Mouse (Mus musculus): Measurements from ENCODE around the gene Gid4. TPM values are rescaled to one million over a fixed set of nuclear protein-coding genes. Genes with fewer than 3 reads are reported as not detected.
A peak's percentile ranks its signal among the peaks of the same experiment; 100 is the strongest.
"Not testable (repeated sequence)": the region's sequence is repeated elsewhere in the genome, so short reads cannot be mapped to it uniquely, and the experiment has no call there.

Gid4 gene
- polyA plus RNA-seq, 1 experiment from 2014 or later = 27.3 TPM

DNA sequence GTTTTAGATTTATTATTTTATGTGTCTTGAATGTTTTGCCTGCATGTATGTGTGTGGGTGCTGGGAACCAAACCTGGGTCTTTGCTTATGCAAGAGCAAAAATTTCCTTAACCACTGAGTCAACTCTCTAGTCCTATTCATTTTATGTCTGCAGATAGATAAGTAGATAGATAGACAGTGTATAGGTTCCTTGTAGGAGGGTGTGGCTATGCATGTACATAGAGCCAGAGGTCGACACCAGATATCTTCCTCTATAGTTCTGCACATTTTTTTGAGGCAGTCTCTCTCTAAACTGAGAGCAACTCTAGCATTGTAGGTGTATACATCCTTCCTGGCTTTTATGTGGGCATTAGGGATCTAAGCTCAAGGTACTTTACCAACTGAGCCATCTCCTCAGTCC is 18.2 kb downstream of the Gid4 start:
- no peak overlapping the region for H3K9ac ChIP-seq (replicated peaks; ENCODE audit: low read length)
- no peak overlapping the region for H3K27ac ChIP-seq (replicated peaks; ENCODE audit: low read depth, low read length)
- H3K4me1 ChIP-seq (ENCODE audit: control insufficient read depth, insufficient read depth, low read length) = no peaks in the 10 kb centered on the region
- no peak overlapping the region for H3K4me2 ChIP-seq (ENCODE audit: low read depth, low read length)
- H3K27me3 ChIP-seq (ENCODE audit: control insufficient read depth, insufficient read depth, low read length) = no peaks in the 10 kb centered on the region
- H3K9me3 ChIP-seq (replicated peaks; ENCODE audit: control insufficient read depth, low read length) = no peaks in the 10 kb centered on the region
- WGBS = 100% methylated on average over 1 of the region's 1 CpGs
- no peaks in the 10 kb centered on the region; the same call in 1 of the 2 replicates for H3K36me3 ChIP-seq (replicated peaks; ENCODE audit: control insufficient read depth, insufficient read depth, low read depth, low read length)
- DNase-seq (ENCODE audit: low spot score) (no peak), ATAC-seq (replicated peaks; ENCODE audit: insufficient number of reproducible peaks, low FRiP score, low TSS enrichment, low read depth) (no peak)
- no peak overlapping the region for H3K4me3 ChIP-seq (ENCODE audit: low read depth, low read length)

DNA sequence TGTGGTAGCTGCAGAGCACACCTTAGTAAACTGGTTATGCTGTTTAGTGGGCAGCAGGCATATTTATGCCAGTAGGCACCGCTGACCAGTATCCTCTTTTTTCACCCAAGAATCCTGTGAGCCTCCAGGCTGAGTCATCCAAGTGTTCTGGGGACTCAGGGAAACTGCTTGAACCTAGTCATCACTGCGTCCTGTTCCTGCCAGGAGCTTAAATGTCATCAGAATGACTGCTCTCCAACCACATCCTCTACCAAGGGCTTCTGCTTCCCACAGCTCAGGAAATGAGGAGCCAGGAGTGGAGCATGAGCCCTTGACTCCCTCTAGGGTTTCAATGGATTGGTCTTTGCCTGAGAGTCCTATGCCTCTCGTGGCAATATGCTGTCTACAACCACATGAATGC is 19.7 kb downstream of the Gid4 start:
- no peaks in the 10 kb centered on the region for H3K9me3 ChIP-seq (replicated peaks; ENCODE audit: control insufficient read depth, low read length)
- H3K4me1 ChIP-seq (ENCODE audit: control insufficient read depth, insufficient read depth, low read length) = no peaks in the 10 kb centered on the region
- no peak overlapping the region for H3K4me3 ChIP-seq (ENCODE audit: low read depth, low read length)
- no peak overlapping the region for H3K9ac ChIP-seq (replicated peaks; ENCODE audit: low read length)
- WGBS = 87% methylated on average over 3 of the region's 3 CpGs
- H3K27me3 ChIP-seq (ENCODE audit: control insufficient read depth, insufficient read depth, low read length) = no peaks in the 10 kb centered on the region
- no peak overlapping the region for H3K27ac ChIP-seq (replicated peaks; ENCODE audit: low read depth, low read length)
- no peak for DNase-seq (ENCODE audit: low spot score)
- H3K4me2 ChIP-seq (ENCODE audit: low read depth, low read length) = no peak overlapping the region
- no peak for ATAC-seq (replicated peaks; ENCODE audit: insufficient number of reproducible peaks, low FRiP score, low TSS enrichment, low read depth)
- no peaks in the 10 kb centered on the region; the same call in 1 of the 2 replicates for H3K36me3 ChIP-seq (replicated peaks; ENCODE audit: control insufficient read depth, insufficient read depth, low read depth, low read length)

- 21% methylated on average over 1 of the region's 1 CpGs for WGBS
- not testable (repeated sequence) for H3K27ac ChIP-seq (replicated peaks; ENCODE audit: low read depth, low read length); H3K4me1 ChIP-seq (ENCODE audit: control insufficient read depth, insufficient read depth, low read length); H3K4me2 ChIP-seq (ENCODE audit: low read depth, low read length); H3K9ac ChIP-seq (replicated peaks; ENCODE audit: low read length); H3K4me3 ChIP-seq (ENCODE audit: low read depth, low read length); H3K36me3 ChIP-seq (replicated peaks; ENCODE audit: control insufficient read depth, insufficient read depth, low read depth, low read length); ATAC-seq (replicated peaks; ENCODE audit: insufficient number of reproducible peaks, low FRiP score, low TSS enrichment, low read depth); H3K27me3 ChIP-seq (ENCODE audit: control insufficient read depth, insufficient read depth, low read length); H3K9me3 ChIP-seq (replicated peaks; ENCODE audit: control insufficient read depth, low read length); DNase-seq (ENCODE audit: low spot score)
Measured at GRCm38 (mm10) chr11:60439621-60440020, 22.7 kb downstream of the Gid4 start.

DNA sequence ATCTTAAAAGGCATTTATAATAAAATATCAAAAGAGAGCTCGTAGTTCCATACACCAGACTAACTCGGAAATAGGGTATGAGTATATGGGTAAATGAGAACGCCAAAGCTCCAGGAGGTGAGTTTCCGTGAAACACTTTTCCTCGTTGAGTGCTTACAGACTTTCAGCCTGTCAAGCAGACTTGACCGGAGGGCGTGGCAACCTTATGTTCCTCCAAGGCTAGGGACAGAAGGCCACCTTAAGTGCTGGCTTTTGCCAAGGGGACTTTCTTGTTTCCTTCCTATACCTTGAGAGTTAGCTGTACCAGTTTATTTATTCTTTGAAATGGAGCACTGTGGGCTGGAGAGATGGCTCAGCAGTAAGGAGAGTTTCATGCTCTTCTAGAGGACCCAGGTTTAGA is 23.2 kb downstream of the Gid4 start:
- Histone ChIP-seq H3K4me2 (ENCODE audit: low read depth, low read length) (no peak overlapping the region), H3K27me3 (ENCODE audit: control insufficient read depth, insufficient read depth, low read length) (no peaks in the 10 kb centered on the region), H3K9me3 (replicated peaks; ENCODE audit: control insufficient read depth, low read length) (no peaks in the 10 kb centered on the region), H3K27ac (replicated peaks; ENCODE audit: low read depth, low read length) (no peak overlapping the region), H3K4me1 (ENCODE audit: control insufficient read depth, insufficient read depth, low read length) (no peaks in the 10 kb centered on the region), H3K9ac (replicated peaks; ENCODE audit: low read length) (no peak overlapping the region), H3K36me3 (replicated peaks; ENCODE audit: control insufficient read depth, insufficient read depth, low read depth, low read length) (no peaks in the 10 kb centered on the region; the same call in none of the 2 replicates), H3K4me3 (ENCODE audit: low read depth, low read length) (no peak overlapping the region)
- 41% methylated on average over 7 of the region's 7 CpGs for WGBS
- ATAC-seq (replicated peaks; ENCODE audit: insufficient number of reproducible peaks, low FRiP score, low TSS enrichment, low read depth) (no peak), DNase-seq (ENCODE audit: low spot score) (no peak)

DNA sequence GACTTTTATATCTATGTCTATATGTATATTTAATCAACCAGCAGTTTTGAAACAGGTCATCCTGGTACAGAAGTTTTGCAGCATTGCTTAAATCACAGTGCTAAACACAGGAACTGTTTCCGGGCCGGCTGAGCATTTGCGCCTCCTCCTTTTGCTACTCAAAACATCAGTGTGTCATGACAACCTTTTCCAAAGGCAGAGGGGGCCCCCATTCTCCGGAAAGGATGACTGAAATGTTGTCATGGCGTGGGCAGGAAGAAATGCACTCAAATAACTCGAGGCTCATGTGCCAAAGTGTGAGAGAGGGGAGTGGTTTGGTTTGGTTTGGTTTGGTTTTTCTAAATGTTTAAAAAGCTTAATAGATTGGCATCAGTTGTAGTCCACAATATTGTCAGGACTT is 26.0 kb downstream of the Gid4 start:
- Histone ChIP-seq H3K9me3 (replicated peaks; ENCODE audit: control insufficient read depth, low read length) (no peaks in the 10 kb centered on the region), H3K4me1 (ENCODE audit: control insufficient read depth, insufficient read depth, low read length) (no peaks in the 10 kb centered on the region), H3K9ac (replicated peaks; ENCODE audit: low read length) (no peak overlapping the region), H3K4me3 (ENCODE audit: low read depth, low read length) (no peak overlapping the region), H3K27me3 (ENCODE audit: control insufficient read depth, insufficient read depth, low read length) (no peaks in the 10 kb centered on the region), H3K36me3 (replicated peaks; ENCODE audit: control insufficient read depth, insufficient read depth, low read depth, low read length) (no peaks in the 10 kb centered on the region; the same call in none of the 2 replicates), H3K27ac (replicated peaks; ENCODE audit: low read depth, low read length) (no peak overlapping the region), H3K4me2 (ENCODE audit: low read depth, low read length) (no peak overlapping the region)
- DNase-seq (ENCODE audit: low spot score) (no peak), ATAC-seq (replicated peaks; ENCODE audit: insufficient number of reproducible peaks, low FRiP score, low TSS enrichment, low read depth) (no peak)
- 89% methylated on average over 6 of the region's 6 CpGs for WGBS

DNA sequence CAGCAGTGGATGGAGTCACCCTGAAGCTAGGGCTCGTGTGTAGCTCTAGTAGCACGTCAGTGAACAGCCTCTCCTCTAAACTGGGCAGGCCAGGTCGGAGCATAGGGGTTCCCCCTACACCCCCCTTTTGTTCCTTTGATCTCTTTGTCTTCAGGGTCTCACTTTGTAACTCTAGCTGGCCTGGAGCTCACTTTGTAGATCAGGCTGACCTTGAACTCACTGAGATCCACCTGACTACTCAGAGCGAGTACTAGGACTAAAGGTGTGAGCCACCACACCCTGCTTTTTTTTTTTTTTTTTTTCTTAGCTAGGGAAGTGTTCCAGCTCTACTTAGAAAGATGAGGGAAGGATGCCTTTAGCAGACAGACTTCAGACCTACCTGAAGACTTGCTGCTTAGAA is 27.1 kb downstream of the Gid4 start:
- DNase-seq (ENCODE audit: low spot score) = no peak
- Histone ChIP-seq H3K4me2 (ENCODE audit: low read depth, low read length) (no peak overlapping the region), H3K4me3 (ENCODE audit: low read depth, low read length) (no peak overlapping the region), H3K4me1 (ENCODE audit: control insufficient read depth, insufficient read depth, low read length) (no peaks in the 10 kb centered on the region), H3K27ac (replicated peaks; ENCODE audit: low read depth, low read length) (no peak overlapping the region), H3K9me3 (replicated peaks; ENCODE audit: control insufficient read depth, low read length) (no peaks in the 10 kb centered on the region), H3K9ac (replicated peaks; ENCODE audit: low read length) (no peak overlapping the region), H3K36me3 (replicated peaks; ENCODE audit: control insufficient read depth, insufficient read depth, low read depth, low read length) (no peaks in the 10 kb centered on the region; the same call in none of the 2 replicates), H3K27me3 (ENCODE audit: control insufficient read depth, insufficient read depth, low read length) (no peaks in the 10 kb centered on the region)
- 80% methylated on average over 4 of the region's 4 CpGs for WGBS
- no peak for ATAC-seq (replicated peaks; ENCODE audit: insufficient number of reproducible peaks, low FRiP score, low TSS enrichment, low read depth)

DNA sequence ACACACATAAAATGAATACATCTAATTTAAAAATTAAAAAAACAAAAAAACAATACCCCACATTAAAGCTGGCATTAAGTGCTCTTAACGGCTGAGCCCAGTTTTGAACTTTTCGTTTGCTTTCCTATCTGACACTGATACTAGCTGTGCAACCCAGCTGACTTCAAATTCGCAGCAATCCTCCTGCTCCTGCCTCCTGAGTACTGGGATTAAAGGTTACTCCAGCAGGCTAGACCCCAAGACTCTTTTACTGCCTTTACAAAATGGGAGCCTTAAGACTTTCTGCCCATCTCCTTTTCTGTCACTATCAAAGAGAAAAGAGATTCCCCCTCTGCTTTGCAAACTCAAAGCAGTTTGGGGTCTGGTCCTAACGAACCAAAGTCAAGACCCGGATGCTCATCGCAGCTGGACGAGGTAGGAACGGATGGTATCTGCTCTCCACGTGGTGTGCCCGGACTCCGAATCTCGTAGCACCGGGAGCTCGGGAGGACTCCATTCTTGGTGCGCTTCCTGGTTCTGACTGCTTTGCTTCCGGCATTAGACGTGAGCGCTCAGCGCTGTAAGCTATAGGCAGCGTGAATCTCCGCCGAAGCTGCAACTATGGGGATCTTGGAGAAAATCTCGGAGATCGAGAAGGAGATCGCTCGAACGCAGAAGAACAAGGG is 37.3 kb downstream of the Gid4 start, which contains the start of gene Drg2:
Gene Drg2 (plus strand): TSS at position 512 of the 665 bp plus-strand sequence.
- DNase-seq (ENCODE audit: low spot score) (peak; percentile 92), ATAC-seq (replicated peaks; ENCODE audit: insufficient number of reproducible peaks, low FRiP score, low TSS enrichment, low read depth) (peak; percentile 89)
- Histone ChIP-seq H3K4me1 (ENCODE audit: control insufficient read depth, insufficient read depth, low read length) (no peaks in the 10 kb centered on the region), H3K9ac (replicated peaks; ENCODE audit: low read length) (peak within 1 kb of the TSS; percentile 70), H3K27me3 (ENCODE audit: control insufficient read depth, insufficient read depth, low read length) (no peaks in the 10 kb centered on the region), H3K9me3 (replicated peaks; ENCODE audit: control insufficient read depth, low read length) (no peaks in the 10 kb centered on the region), H3K4me2 (ENCODE audit: low read depth, low read length) (peak within 1 kb of the TSS; percentile 74), H3K36me3 (replicated peaks; ENCODE audit: control insufficient read depth, insufficient read depth, low read depth, low read length) (no peaks in the 10 kb centered on the region), H3K27ac (replicated peaks; ENCODE audit: low read depth, low read length) (no peak within 1 kb of the TSS), H3K4me3 (ENCODE audit: low read depth, low read length) (peak within 1 kb of the TSS; percentile 62)
- WGBS = 5% methylated on average over 27 of the region's 27 CpGs

- ATAC-seq (replicated peaks; ENCODE audit: insufficient number of reproducible peaks, low FRiP score, low TSS enrichment, low read depth) = peak; percentile 7; the same call in 1 of the 2 replicates
- no peak for DNase-seq (ENCODE audit: low spot score)
- Histone ChIP-seq H3K27me3 (ENCODE audit: control insufficient read depth, insufficient read depth, low read length) (no peaks in the 10 kb centered on the region), H3K36me3 (replicated peaks; ENCODE audit: control insufficient read depth, insufficient read depth, low read depth, low read length) (no peaks in the 10 kb centered on the region), H3K4me3 (ENCODE audit: low read depth, low read length) (peak overlapping the region; percentile 62), H3K27ac (replicated peaks; ENCODE audit: low read depth, low read length) (no peak overlapping the region), H3K9me3 (replicated peaks; ENCODE audit: control insufficient read depth, low read length) (no peaks in the 10 kb centered on the region), H3K4me2 (ENCODE audit: low read depth, low read length) (peak overlapping the region; percentile 74), H3K9ac (replicated peaks; ENCODE audit: low read length) (peak overlapping the region; percentile 70), H3K4me1 (ENCODE audit: control insufficient read depth, insufficient read depth, low read length) (no peaks in the 10 kb centered on the region)
- WGBS = under 1% methylated on average over 17 of the region's 17 CpGs
Measured at GRCm38 (mm10) chr11:60454745-60455087, 37.8 kb downstream of the Gid4 start.

All from embryonic facial prominence, embryonic 11.5 days (tissue).